Mouse (Mus musculus) mouse embryonic stem cell (cell line): ENCODE data around the gene Tmem101.

Experiments used
- in situ Hi-C, 2 experiments: fragments of 300-500 bp; cut with MboI; formaldehyde crosslinking; loops; 1 replicate in 1 of 2; 3 replicates in 1 of 2; pipeline ENCODE4 v1.14.3; 2019 to 2020; ENCODE audit warnings: low sequenced_read_pairs in 2 of 2, low pct_unique_long_range_greater_than_20kb in 1 of 2, mixed read lengths in 1 of 2; ENCODE audit not compliant: unreplicated experiment in 1 of 2

Tmem101 gene

DNA sequence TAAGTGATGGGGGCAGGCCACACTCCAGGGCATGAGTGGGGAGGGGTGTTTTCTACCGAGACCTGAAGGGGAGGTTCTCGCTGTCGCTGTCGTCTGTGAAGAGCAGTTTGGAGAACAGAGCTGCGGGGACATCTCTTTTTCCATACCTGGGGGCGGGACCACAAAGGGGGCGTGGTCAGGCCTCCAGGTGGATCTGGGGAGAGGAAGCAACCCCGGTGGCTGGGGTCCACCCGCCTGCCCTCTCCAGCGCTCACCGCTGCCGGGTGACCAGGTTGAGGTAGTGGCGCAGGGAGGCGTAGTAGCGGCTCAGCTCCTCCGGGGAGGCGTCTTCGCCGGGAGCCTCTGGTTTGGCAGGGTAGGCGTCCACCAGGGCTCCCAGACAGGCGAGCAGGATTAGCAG, 49.3 kb downstream of the Tmem101 start:
- in situ Hi-C loops, result no loop called here
